Mouse (Mus musculus): Measurements from ENCODE around the gene Lrrc32. TPM values are rescaled to one million over a fixed set of nuclear protein-coding genes. Genes with fewer than 3 reads are reported as not detected.
A peak's percentile ranks its signal among the peaks of the same experiment; 100 is the strongest.

Lrrc32 gene
- total and polyA plus RNA-seq, 2 experiments, result 1.5 to 5.2 TPM

DNA sequence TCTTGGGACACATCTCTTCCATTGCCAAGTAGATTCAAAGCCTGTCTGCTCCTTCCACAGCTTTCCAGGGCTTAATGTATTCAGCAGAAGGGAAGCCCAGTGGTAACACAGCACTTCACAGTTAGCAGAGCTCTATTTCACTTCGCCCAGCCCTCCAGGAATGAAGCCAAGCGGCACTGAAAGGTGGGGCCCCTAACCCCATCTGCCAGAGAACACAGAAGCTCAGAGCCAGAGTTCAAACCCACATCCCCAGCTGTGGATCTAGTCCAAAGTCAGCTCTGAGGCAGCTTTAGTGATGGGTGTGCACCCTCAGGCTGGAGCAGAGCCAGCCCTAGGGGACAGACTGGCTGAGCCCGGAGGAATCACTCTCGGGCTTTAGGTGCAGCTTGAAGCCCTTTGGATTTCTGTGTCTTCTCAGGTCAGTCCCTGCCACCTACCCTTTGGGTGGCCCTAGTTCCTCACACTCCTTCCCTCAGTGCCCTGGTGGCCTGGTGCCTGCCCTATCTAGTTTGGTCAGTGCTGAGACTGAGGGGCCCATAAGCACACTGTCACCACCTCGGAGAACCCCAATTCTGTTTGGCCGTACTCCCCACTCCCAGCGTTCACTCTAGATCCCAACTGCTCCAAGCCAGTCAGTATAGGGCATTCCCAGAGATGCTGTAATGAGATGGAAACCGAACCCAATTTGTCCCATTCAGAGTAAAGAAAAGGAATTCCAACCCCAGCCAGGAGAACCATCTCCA, 34.2 kb downstream of the Lrrc32 start:
- H3K27ac ChIP-seq (replicated peaks; ENCODE audit: insufficient read depth, low read depth, low read length), result peak overlapping the region; percentile 72
- peak; percentile 58 for DNase-seq (ENCODE audit: extremely low read depth, low read depth, low spot score)
- no peak overlapping the region for H3K4me3 ChIP-seq (ENCODE audit: insufficient read depth, low read depth, low read length)
- no peak overlapping the region for H3K9ac ChIP-seq (ENCODE audit: low read depth, low read length)
- H3K4me1 ChIP-seq (ENCODE audit: control insufficient read depth, insufficient read depth, low read length), result peaks cover 27% of the 10 kb centered on the region
- 50% methylated on average over 8 of the region's 8 CpGs for WGBS
- TF ChIP-seq CTCF (IDR thresholded peaks at IDR 0.05; ENCODE audit: low read depth, low read length) (no peak), POLR2A (IDR thresholded peaks at IDR 0.05; ENCODE audit: extremely low read depth, insufficient read depth, low read length) (no peak)
- no peaks in the 10 kb centered on the region for H3K79me2 ChIP-seq (ENCODE audit: control insufficient read depth, insufficient read depth, low read length)
- no peaks in the 10 kb centered on the region for H3K27me3 ChIP-seq (ENCODE audit: control insufficient read depth, insufficient read depth, low read length)
- no peaks in the 10 kb centered on the region for H3K36me3 ChIP-seq (ENCODE audit: control insufficient read depth, insufficient read depth, low read length)

DNA sequence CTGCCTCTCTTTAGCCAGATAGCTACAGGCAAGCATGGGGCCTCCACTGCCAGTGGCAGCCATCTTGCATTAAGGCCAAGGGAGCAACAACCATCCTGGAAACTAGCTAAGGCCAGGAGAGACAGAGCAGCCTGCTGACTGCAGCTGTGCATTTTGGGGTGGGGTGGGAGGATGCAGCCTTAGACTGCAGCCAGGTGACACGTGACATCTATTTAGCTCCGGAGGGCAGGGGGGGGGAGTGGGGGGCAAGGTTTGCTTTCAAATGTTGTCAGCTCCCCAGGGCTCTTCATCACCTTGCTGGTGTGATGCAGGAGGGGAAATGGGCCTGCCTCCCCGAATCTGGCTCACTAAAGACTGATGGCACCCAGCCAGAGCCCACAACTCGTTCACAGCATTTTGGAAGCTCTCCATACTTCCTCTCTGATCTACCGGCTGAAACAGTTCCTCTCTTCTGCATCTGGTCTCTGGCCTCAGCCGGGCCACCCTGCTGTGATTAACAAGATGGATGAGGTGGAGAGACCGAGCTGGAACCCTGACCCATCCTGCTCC, 34.8 kb downstream of the Lrrc32 start:
- Histone ChIP-seq H3K79me2 (ENCODE audit: control insufficient read depth, insufficient read depth, low read length) (no peaks in the 10 kb centered on the region), H3K4me3 (ENCODE audit: insufficient read depth, low read depth, low read length) (no peak overlapping the region), H3K4me1 (ENCODE audit: control insufficient read depth, insufficient read depth, low read length) (peaks cover 27% of the 10 kb centered on the region), H3K27ac (replicated peaks; ENCODE audit: insufficient read depth, low read depth, low read length) (peak overlapping the region; percentile 72), H3K27me3 (ENCODE audit: control insufficient read depth, insufficient read depth, low read length) (no peaks in the 10 kb centered on the region), H3K36me3 (ENCODE audit: control insufficient read depth, insufficient read depth, low read length) (no peaks in the 10 kb centered on the region), H3K9ac (ENCODE audit: low read depth, low read length) (no peak overlapping the region)
- DNase-seq (ENCODE audit: extremely low read depth, low read depth, low spot score), result no peak
- TF ChIP-seq CTCF (IDR thresholded peaks at IDR 0.05; ENCODE audit: low read depth, low read length) (no peak), POLR2A (IDR thresholded peaks at IDR 0.05; ENCODE audit: extremely low read depth, insufficient read depth, low read length) (no peak)
- WGBS, result 5% methylated on average over 7 of the region's 7 CpGs

DNA sequence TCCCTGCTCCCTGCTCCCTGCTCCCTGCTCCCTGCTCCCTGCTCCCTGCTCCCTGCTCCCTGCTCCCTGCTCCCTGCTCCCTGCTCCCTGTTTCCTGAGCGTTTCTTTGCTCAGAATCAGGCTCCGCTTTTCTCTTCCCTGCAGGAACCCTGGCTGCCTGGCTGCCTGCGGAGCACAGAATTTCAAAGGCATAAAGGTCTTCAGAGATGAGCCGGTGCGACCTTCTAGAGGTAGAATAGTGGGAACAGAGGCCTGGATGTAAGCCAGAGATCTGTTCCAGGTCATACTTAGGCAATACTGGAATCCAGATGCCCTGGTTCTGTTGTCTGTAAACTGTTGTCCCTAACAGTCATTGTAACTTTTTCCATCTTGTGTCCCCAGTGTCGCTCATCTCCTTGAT, 35.3 kb downstream of the Lrrc32 start:
- H3K4me3 ChIP-seq (ENCODE audit: insufficient read depth, low read depth, low read length), result no peak overlapping the region
- peak overlapping the region; percentile 72 for H3K27ac ChIP-seq (replicated peaks; ENCODE audit: insufficient read depth, low read depth, low read length)
- DNase-seq (ENCODE audit: extremely low read depth, low read depth, low spot score), result peak; percentile 81
- no peaks in the 10 kb centered on the region for H3K79me2 ChIP-seq (ENCODE audit: control insufficient read depth, insufficient read depth, low read length)
- H3K27me3 ChIP-seq (ENCODE audit: control insufficient read depth, insufficient read depth, low read length), result no peaks in the 10 kb centered on the region
- 7% methylated on average over 6 of the region's 6 CpGs for WGBS
- peak overlapping the region; percentile 6; the same call in 1 of the 2 replicates for H3K9ac ChIP-seq (ENCODE audit: low read depth, low read length)
- H3K4me1 ChIP-seq (ENCODE audit: control insufficient read depth, insufficient read depth, low read length), result peaks cover 27% of the 10 kb centered on the region
- no peaks in the 10 kb centered on the region for H3K36me3 ChIP-seq (ENCODE audit: control insufficient read depth, insufficient read depth, low read length)
- TF ChIP-seq CTCF (IDR thresholded peaks at IDR 0.05; ENCODE audit: low read depth, low read length), result no peak
- no peak for TF ChIP-seq POLR2A (IDR thresholded peaks at IDR 0.05; ENCODE audit: extremely low read depth, insufficient read depth, low read length)

DNA sequence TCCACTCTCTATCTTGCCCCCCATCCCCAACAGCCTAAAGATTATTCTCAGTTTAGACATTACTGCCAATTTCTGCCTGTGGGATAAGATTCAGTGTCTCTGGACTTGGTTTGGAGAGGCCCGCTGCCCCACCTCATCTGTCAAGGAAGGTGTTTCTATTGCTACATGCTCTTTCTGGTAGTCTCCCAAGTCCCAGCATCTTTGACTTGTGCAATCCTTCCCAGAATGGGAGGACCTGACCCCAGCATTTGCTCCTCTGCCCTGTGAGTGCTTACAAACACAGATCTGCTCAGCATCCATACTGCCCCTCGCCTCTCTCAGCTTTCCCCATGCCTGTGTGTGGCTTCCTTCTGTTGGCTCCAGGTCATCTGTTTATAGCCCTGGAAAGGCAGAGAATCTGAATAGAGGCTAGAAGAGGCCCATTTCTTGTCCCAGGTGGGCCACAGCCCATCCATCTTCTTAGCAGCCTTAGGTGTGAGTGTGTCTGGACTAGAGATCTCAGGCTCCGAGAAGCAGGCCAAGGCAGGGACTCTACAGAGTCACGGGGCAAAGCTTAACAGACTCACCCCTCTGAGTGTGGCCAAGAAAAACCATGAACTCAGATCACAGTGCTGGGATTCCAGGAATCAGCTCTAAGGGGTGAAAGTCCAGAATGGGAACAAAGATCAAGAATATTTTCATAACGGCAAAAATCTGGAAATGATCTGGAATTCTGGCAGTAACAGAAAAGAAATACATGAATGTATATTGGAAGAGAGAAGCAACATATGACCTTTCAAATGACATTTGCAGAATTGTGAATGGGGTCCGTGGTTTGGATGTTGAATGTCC, 36.0 kb downstream of the Lrrc32 start:
- H3K4me1 ChIP-seq (ENCODE audit: control insufficient read depth, insufficient read depth, low read length), result peaks cover 27% of the 10 kb centered on the region
- no peaks in the 10 kb centered on the region for H3K36me3 ChIP-seq (ENCODE audit: control insufficient read depth, insufficient read depth, low read length)
- no peaks in the 10 kb centered on the region for H3K27me3 ChIP-seq (ENCODE audit: control insufficient read depth, insufficient read depth, low read length)
- 28% methylated on average over 6 of the region's 6 CpGs for WGBS
- peak overlapping the region; percentile 72 for H3K27ac ChIP-seq (replicated peaks; ENCODE audit: insufficient read depth, low read depth, low read length)
- H3K9ac ChIP-seq (ENCODE audit: low read depth, low read length), result no peak overlapping the region
- no peaks in the 10 kb centered on the region for H3K79me2 ChIP-seq (ENCODE audit: control insufficient read depth, insufficient read depth, low read length)
- H3K4me3 ChIP-seq (ENCODE audit: insufficient read depth, low read depth, low read length), result no peak overlapping the region
- peak; percentile 69 for DNase-seq (ENCODE audit: extremely low read depth, low read depth, low spot score)
- TF ChIP-seq POLR2A (IDR thresholded peaks at IDR 0.05; ENCODE audit: extremely low read depth, insufficient read depth, low read length), result no peak
- TF ChIP-seq CTCF (IDR thresholded peaks at IDR 0.05; ENCODE audit: low read depth, low read length), result no peak

DNA sequence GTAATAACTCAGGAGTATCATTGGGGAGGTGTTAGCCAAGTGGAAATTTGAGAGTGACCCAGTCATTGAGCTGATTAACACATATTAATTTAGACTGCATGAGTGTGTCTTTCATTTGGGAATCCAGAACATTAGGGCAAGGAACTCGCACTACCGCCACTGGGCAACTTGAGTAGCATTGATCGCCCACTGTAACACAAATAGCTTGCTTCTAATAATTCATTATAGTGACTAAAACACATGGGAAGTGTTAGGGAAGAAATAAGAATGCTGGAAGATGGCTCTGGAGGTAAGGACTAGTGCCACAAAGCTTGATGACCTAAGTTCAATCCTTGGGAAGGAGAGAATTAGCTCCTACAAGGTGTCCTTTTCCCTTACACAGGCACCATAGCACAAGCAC, 38.0 kb downstream of the Lrrc32 start:
- WGBS, result 98% methylated on average over 3 of the region's 3 CpGs
- Histone ChIP-seq H3K27ac (replicated peaks; ENCODE audit: insufficient read depth, low read depth, low read length) (no peak overlapping the region), H3K36me3 (ENCODE audit: control insufficient read depth, insufficient read depth, low read length) (no peaks in the 10 kb centered on the region), H3K79me2 (ENCODE audit: control insufficient read depth, insufficient read depth, low read length) (no peaks in the 10 kb centered on the region), H3K9ac (ENCODE audit: low read depth, low read length) (no peak overlapping the region), H3K4me1 (ENCODE audit: control insufficient read depth, insufficient read depth, low read length) (peaks cover 27% of the 10 kb centered on the region), H3K4me3 (ENCODE audit: insufficient read depth, low read depth, low read length) (no peak overlapping the region), H3K27me3 (ENCODE audit: control insufficient read depth, insufficient read depth, low read length) (no peaks in the 10 kb centered on the region)
- TF ChIP-seq POLR2A (IDR thresholded peaks at IDR 0.05; ENCODE audit: extremely low read depth, insufficient read depth, low read length) (no peak), CTCF (IDR thresholded peaks at IDR 0.05; ENCODE audit: low read depth, low read length) (no peak)
- no peak for DNase-seq (ENCODE audit: extremely low read depth, low read depth, low spot score)

Measured in liver, adult 2 months (tissue).